Mouse (Mus musculus) midbrain, embryonic 13.5 days (tissue): ENCODE measurements around the gene Fam214b. TPM values are rescaled to one million over a fixed set of nuclear protein-coding genes. Genes with fewer than 3 reads are reported as not detected.
"Not testable (repeated sequence)": the region's sequence is repeated elsewhere in the genome, so short reads cannot be mapped to it uniquely, and the experiment has no call there.

Experiments
- ATAC-seq: fragments of 200-750 bp; cut with Nextera tagmentation; 2 replicates; pipeline ENCODE4 v1.8.0; 2017; ENCODE audit warnings: mild to moderate bottlenecking, moderate TSS enrichment, moderate library complexity
- H3K27ac ChIP-seq: fragments of 300-500 bp; sonication (generic); 2 replicates; pipeline ENCODE4 v1.5.1; 2015; ENCODE audit warnings: inconsistent platforms, mild to moderate bottlenecking, moderate library complexity
- H3K27me3 ChIP-seq: fragments of 300-500 bp; sonication (generic); 2 replicates; pipeline ENCODE4 v1.6.1; 2015; ENCODE audit warnings: mild to moderate bottlenecking, inconsistent platforms
- H3K36me3 ChIP-seq: fragments of 300-500 bp; sonication (generic); 2 replicates; pipeline ENCODE4 v1.6.1; 2015; ENCODE audit warnings: mild to moderate bottlenecking, inconsistent platforms
- H3K4me1 ChIP-seq: fragments of 300-500 bp; sonication (generic); replicated peaks from 2 replicates; pipeline ENCODE4 v1.6.1; 2015; ENCODE audit warnings: inconsistent platforms
- H3K4me2 ChIP-seq: fragments of 300-500 bp; sonication (generic); replicated peaks from 2 replicates; pipeline ENCODE4 v1.6.1; 2015; ENCODE audit warnings: moderate library complexity, mild to moderate bottlenecking, inconsistent platforms
- H3K4me3 ChIP-seq: fragments of 300-500 bp; sonication (generic); replicated peaks from 2 replicates; pipeline ENCODE4 v1.5.1; 2015; ENCODE audit warnings: mild to moderate bottlenecking, inconsistent platforms
- H3K9ac ChIP-seq: fragments of 300-500 bp; sonication (generic); replicated peaks from 2 replicates; pipeline ENCODE4 v1.6.1; 2015; ENCODE audit warnings: mild to moderate bottlenecking, inconsistent platforms
- H3K9me3 ChIP-seq: fragments of 300-500 bp; sonication (generic); 2 replicates; pipeline ENCODE4 v1.6.1; 2016; ENCODE audit warnings: mild to moderate bottlenecking, inconsistent platforms
- WGBS: fragments of 180-500 bp; shearing (Covaris S2); methylation state at CpG from one replicate; pipeline ENCODE4 v1.1.7; 2015; 5-methylcytosine and 5-hydroxymethylcytosine counted together
- polyA plus RNA-seq: library from polyadenylated mRNA; unstranded; fragments of >200 nt; fragmentation: Nextera tagmentation; extraction: Ambion mirVana; gene quantifications from 2 replicates; pipeline ENCODE4 v1.2.1, GENCODE M21; 2015

The Fam214b gene
- polyA plus RNA-seq, 1 experiment from 2014 or later = 55.2 TPM

- no peaks in the 10 kb centered on the region for H3K27me3 ChIP-seq
- WGBS = 86% methylated on average over 16 of the region's 16 CpGs
- ATAC-seq = no peak
- no peak overlapping the region for H3K9ac ChIP-seq
- peaks cover 74% of the 10 kb centered on the region for H3K36me3 ChIP-seq
- H3K27ac ChIP-seq = no peak overlapping the region
- no peak overlapping the region for H3K4me3 ChIP-seq
- no peaks in the 10 kb centered on the region for H3K9me3 ChIP-seq
- H3K4me1 ChIP-seq = peaks cover 20% of the 10 kb centered on the region
- H3K4me2 ChIP-seq = no peak overlapping the region
These were observed 25.1 kb downstream of the Fam214b start for GRCm38 (mm10) chr4:43020876-43021275.

- no peak overlapping the region for H3K4me2 ChIP-seq
- WGBS = 93% methylated on average over 23 of the region's 23 CpGs
- no peaks in the 10 kb centered on the region for H3K27me3 ChIP-seq
- no peak for ATAC-seq
- no peak overlapping the region for H3K4me3 ChIP-seq
- no peak overlapping the region for H3K27ac ChIP-seq
- no peaks in the 10 kb centered on the region for H3K9me3 ChIP-seq
- no peak overlapping the region for H3K9ac ChIP-seq
- H3K36me3 ChIP-seq = peaks cover 74% of the 10 kb centered on the region
- H3K4me1 ChIP-seq = peaks cover 17% of the 10 kb centered on the region
These were observed 26.2 kb downstream of the Fam214b start for GRCm38 (mm10) chr4:43019641-43020465.

GRCm38 (mm10) chr4:43019176-43019575 is 26.8 kb downstream of the Fam214b start:
- Histone ChIP-seq H3K27me3 (no peaks in the 10 kb centered on the region), H3K4me1 (peaks cover 10% of the 10 kb centered on the region), H3K27ac (no peak overlapping the region), H3K4me2 (no peak overlapping the region), H3K4me3 (no peak overlapping the region), H3K9ac (no peak overlapping the region), H3K9me3 (no peaks in the 10 kb centered on the region), H3K36me3 (peaks cover 74% of the 10 kb centered on the region)
- no peak for ATAC-seq
- 93% methylated on average over 10 of the region's 10 CpGs for WGBS

GRCm38 (mm10) chr4:43018156-43018555 is 27.9 kb downstream of the Fam214b start:
- no peak for ATAC-seq
- no peaks in the 10 kb centered on the region for H3K9me3 ChIP-seq
- peaks cover 66% of the 10 kb centered on the region for H3K36me3 ChIP-seq
- H3K9ac ChIP-seq = no peak overlapping the region
- H3K4me1 ChIP-seq = peaks cover under 1% of the 10 kb centered on the region; the same call in 1 of the 2 replicates
- WGBS = 96% methylated on average over 4 of the region's 4 CpGs
- H3K27me3 ChIP-seq = no peaks in the 10 kb centered on the region
- no peak overlapping the region for H3K4me3 ChIP-seq
- no peak overlapping the region for H3K4me2 ChIP-seq
- no peak overlapping the region for H3K27ac ChIP-seq

- Histone ChIP-seq H3K4me2 (no peak overlapping the region), H3K9me3 (no peaks in the 10 kb centered on the region), H3K9ac (no peak overlapping the region), H3K4me1 (peaks cover 10% of the 10 kb centered on the region), H3K27ac (no peak overlapping the region), H3K36me3 (peaks cover 6% of the 10 kb centered on the region), H3K27me3 (no peaks in the 10 kb centered on the region), H3K4me3 (no peak overlapping the region)
- WGBS = 95% methylated on average over 1 of the region's 1 CpGs
- ATAC-seq = no peak
These were observed 33.9 kb downstream of the Fam214b start for GRCm38 (mm10) chr4:43012091-43012490.

- peak within 1 kb of the TSS; percentile 75 for H3K4me3 ChIP-seq
- H3K4me2 ChIP-seq = peak within 1 kb of the TSS; percentile 79
- H3K27me3 ChIP-seq = no peaks in the 10 kb centered on the region
- H3K36me3 ChIP-seq = no peaks in the 10 kb centered on the region
- peaks cover 10% of the 10 kb centered on the region for H3K4me1 ChIP-seq
- peak within 1 kb of the TSS; percentile 68 for H3K9ac ChIP-seq
- H3K9me3 ChIP-seq = no peaks in the 10 kb centered on the region
- peak; percentile 95 for ATAC-seq
- 1% methylated on average over 37 of the region's 37 CpGs for WGBS
- peak within 1 kb of the TSS; percentile 64; the same call in 1 of the 2 replicates for H3K27ac ChIP-seq
These were observed 35.6 kb downstream of the Fam214b start, which contains the start of gene Fancg for GRCm38 (mm10) chr4:43010161-43011038. TSS of gene Fancg (minus strand) at chr4:43010506.

GRCm38 (mm10) chr4:43005765-43006164 is 40.3 kb downstream of the Fam214b start:
- H3K9ac ChIP-seq = no peak overlapping the region
- no peak overlapping the region for H3K27ac ChIP-seq
- no peak for ATAC-seq
- H3K4me1 ChIP-seq = peaks cover 15% of the 10 kb centered on the region
- H3K36me3 ChIP-seq = 0 out of 2 replicates have a peak, but pooled peaks cover 7% of the 10 kb centered on the region
- H3K4me3 ChIP-seq = no peak overlapping the region
- H3K9me3 ChIP-seq = no peaks in the 10 kb centered on the region
- no peak overlapping the region for H3K4me2 ChIP-seq
- H3K27me3 ChIP-seq = no peaks in the 10 kb centered on the region
- WGBS = 59% methylated on average over 2 of the region's 2 CpGs

GRCm38 (mm10) chr4:43004951-43005350 is 41.1 kb downstream of the Fam214b start:
- no peaks in the 10 kb centered on the region for H3K27me3 ChIP-seq
- no peak overlapping the region; the same call in 1 of the 2 replicates for H3K9ac ChIP-seq
- H3K4me1 ChIP-seq = peaks cover 15% of the 10 kb centered on the region
- H3K4me2 ChIP-seq = no peak overlapping the region
- no peak for ATAC-seq
- H3K4me3 ChIP-seq = no peak overlapping the region
- H3K27ac ChIP-seq = no peak overlapping the region
- 0 out of 2 replicates have a peak, but pooled peaks cover 7% of the 10 kb centered on the region for H3K36me3 ChIP-seq
- WGBS = 93% methylated on average over 3 of the region's 3 CpGs
- H3K9me3 ChIP-seq = no peaks in the 10 kb centered on the region

GRCm38 (mm10) chr4:43002756-43003439 is 43.1 kb downstream of the Fam214b start:
- no peaks in the 10 kb centered on the region for H3K27me3 ChIP-seq
- H3K4me1 ChIP-seq = peaks cover 17% of the 10 kb centered on the region
- 84% methylated on average over 12 of the region's 12 CpGs for WGBS
- H3K4me3 ChIP-seq = no peak overlapping the region
- no peak for ATAC-seq
- H3K4me2 ChIP-seq = no peak overlapping the region
- 0 out of 2 replicates have a peak, but pooled peaks cover 7% of the 10 kb centered on the region for H3K36me3 ChIP-seq
- H3K27ac ChIP-seq = no peak overlapping the region
- no peaks in the 10 kb centered on the region for H3K9me3 ChIP-seq
- no peak overlapping the region for H3K9ac ChIP-seq

GRCm38 (mm10) chr4:43001272-43001671 is 44.7 kb downstream of the Fam214b start:
- H3K4me2 ChIP-seq = no peak overlapping the region
- no peak overlapping the region for H3K4me3 ChIP-seq
- H3K36me3 ChIP-seq = 0 out of 2 replicates have a peak, but pooled peaks cover 7% of the 10 kb centered on the region
- H3K4me1 ChIP-seq = peaks cover 28% of the 10 kb centered on the region
- H3K9ac ChIP-seq = no peak overlapping the region
- no peak for ATAC-seq
- WGBS = 95% methylated on average over 2 of the region's 2 CpGs
- H3K27me3 ChIP-seq = no peaks in the 10 kb centered on the region
- no peaks in the 10 kb centered on the region for H3K9me3 ChIP-seq
- H3K27ac ChIP-seq = peak overlapping the region; percentile 89

GRCm38 (mm10) chr4:43000141-43000986 is 45.7 kb downstream of the Fam214b start, which contains the start of gene Vcp:
TSS of gene Vcp (minus strand) at chr4:43000507.
- Histone ChIP-seq H3K4me1 (peaks cover 28% of the 10 kb centered on the region), H3K9ac (peak within 1 kb of the TSS; percentile 98), H3K4me3 (peak within 1 kb of the TSS; percentile 92), H3K36me3 (peaks cover 11% of the 10 kb centered on the region), H3K27ac (peak within 1 kb of the TSS; percentile 99), H3K4me2 (peak within 1 kb of the TSS; percentile 91)
- peak; percentile 97 for ATAC-seq
- not testable (repeated sequence) for H3K27me3 ChIP-seq, H3K9me3 ChIP-seq
- WGBS = under 1% methylated on average over 50 of the region's 56 CpGs
